Mouse (Mus musculus) olfactory bulb, adult 2 months (tissue): Measurements from ENCODE around the gene Plppr2. TPM values are rescaled to one million over a fixed set of nuclear protein-coding genes. Genes with fewer than 3 reads are reported as not detected.
A peak's percentile ranks its signal among the peaks of the same experiment; 100 is the strongest.

Source experiments
- H3K27ac ChIP-seq: fragments of 200-500 bp; 2 replicates; pipeline ENCODE4 v1.5.1; 2012; ENCODE audit warnings: low read depth, low read length; ENCODE audit not compliant: insufficient read depth
- H3K4me1 ChIP-seq: fragments of 200-500 bp; 2 replicates; pipeline ENCODE4 v1.6.1; 2012; ENCODE audit warnings: low read length; ENCODE audit not compliant: control insufficient read depth, insufficient read depth
- H3K4me3 ChIP-seq: fragments of 200-500 bp; 2 replicates; pipeline ENCODE4 v1.5.1; 2012; ENCODE audit warnings: mild to moderate bottlenecking, low read depth, low read length, moderate library complexity; ENCODE audit not compliant: insufficient read depth
- CTCF ChIP-seq: fragments of 200-500 bp; IDR thresholded peaks from 2 replicates; pipeline ENCODE4 v1.5.1; 2012; ENCODE audit warnings: low read depth, mild to moderate bottlenecking, low read length, moderate library complexity; ENCODE audit not compliant: insufficient read depth
- POLR2A ChIP-seq: fragments of 200-500 bp; IDR thresholded peaks from 2 replicates; pipeline ENCODE4 v1.6.1; 2012; ENCODE audit warnings: mild to moderate bottlenecking, low read depth, low read length, moderate library complexity; ENCODE audit not compliant: insufficient read depth
- WGBS: fragments of 180-500 bp; shearing (Covaris S2); methylation state at CpG from one replicate; pipeline ENCODE4 v1.1.7; 2018; 5-methylcytosine and 5-hydroxymethylcytosine counted together
- polyA plus RNA-seq: library from polyadenylated mRNA; stranded (reverse); fragments of >200 nt; gene quantifications from 2 replicates; pipeline ENCODE4 v1.2.4, GENCODE M21; 2012; ENCODE audit warnings: low replicate concordance; ENCODE audit not compliant: missing spikeins, insufficient read depth, insufficient read length

Plppr2 gene
- not detected in 2 replicates for polyA plus RNA-seq

DNA sequence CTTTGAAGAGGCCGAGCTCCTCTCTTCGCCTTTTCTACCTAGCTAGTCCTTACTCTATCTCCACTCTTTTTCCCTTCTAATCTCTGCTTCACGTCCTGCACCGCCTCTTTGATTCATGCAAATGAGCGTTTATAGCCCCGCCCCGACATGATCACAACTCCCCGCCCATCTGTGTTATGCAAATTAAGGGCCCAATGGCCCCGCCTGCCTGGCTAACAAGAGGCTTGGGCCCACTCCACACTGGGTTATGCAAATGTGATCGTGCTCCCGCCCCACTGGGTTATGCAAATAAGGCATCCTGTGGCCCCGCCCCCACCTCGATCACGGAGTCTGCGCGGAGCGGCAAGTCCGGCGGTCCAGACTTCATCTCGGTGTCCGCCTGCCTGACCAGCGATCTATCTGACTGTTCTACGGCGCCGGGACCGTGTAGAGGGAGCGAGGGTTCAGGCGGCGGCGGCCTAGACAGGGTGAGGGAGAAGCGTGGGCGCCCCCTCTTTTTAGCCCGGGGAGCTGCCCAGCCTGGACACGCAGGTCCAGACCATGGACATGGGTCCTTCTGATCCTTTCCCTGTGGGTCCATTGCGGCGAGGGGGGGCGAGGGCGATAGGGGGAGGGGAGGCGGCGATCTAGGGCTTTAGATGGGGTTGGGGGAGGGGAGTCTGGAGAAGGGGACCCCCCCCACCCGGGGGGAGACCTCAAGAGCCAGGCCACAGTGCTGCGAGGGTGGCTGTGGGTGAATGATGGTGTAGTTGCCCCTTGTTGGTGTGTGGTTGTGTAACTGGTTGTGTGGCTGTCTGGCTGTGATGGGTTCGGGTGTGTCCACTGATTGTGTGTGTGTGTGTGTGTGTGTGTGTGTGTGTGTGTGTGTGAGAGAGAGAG is at the start of gene Plppr2:
Plppr2 (plus strand) TSS at position 342 of the 879 bp plus-strand sequence.
- peaks cover 16% of the 10 kb centered on the region for H3K4me1 ChIP-seq
- TF ChIP-seq CTCF, result no peak
- TF ChIP-seq POLR2A, result peak; percentile 46
- peak within 1 kb of the TSS; percentile 87 for H3K4me3 ChIP-seq
- H3K27ac ChIP-seq, result peak within 1 kb of the TSS; percentile 18; the same call in 1 of the 2 replicates
- WGBS, result under 1% methylated on average over 43 of the region's 43 CpGs

DNA sequence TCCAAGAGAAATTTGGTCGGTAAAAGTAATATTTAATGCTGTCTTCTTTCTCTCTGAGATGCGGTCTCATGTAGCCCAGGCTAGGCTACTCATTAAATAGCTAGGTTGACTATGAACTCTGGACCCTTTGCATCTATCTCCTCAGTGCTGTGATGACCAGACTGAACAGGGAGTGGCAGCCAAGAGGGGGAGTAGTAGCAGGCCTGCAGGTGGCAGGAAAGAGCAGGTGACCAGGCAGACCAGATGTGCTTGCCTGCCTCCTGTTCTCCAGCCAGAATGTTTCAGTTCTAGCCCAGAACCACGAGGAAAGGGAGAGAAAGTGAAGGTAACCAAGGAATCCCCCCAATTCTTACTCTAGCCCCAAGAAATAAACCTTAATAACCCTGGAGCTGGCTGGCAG is 47.6 kb upstream of the Plppr2 start:
- no peaks in the 10 kb centered on the region for H3K4me1 ChIP-seq
- H3K4me3 ChIP-seq, result no peak overlapping the region
- 68% methylated on average over 3 of the region's 3 CpGs for WGBS
- TF ChIP-seq CTCF, result no peak
- no peak overlapping the region for H3K27ac ChIP-seq

DNA sequence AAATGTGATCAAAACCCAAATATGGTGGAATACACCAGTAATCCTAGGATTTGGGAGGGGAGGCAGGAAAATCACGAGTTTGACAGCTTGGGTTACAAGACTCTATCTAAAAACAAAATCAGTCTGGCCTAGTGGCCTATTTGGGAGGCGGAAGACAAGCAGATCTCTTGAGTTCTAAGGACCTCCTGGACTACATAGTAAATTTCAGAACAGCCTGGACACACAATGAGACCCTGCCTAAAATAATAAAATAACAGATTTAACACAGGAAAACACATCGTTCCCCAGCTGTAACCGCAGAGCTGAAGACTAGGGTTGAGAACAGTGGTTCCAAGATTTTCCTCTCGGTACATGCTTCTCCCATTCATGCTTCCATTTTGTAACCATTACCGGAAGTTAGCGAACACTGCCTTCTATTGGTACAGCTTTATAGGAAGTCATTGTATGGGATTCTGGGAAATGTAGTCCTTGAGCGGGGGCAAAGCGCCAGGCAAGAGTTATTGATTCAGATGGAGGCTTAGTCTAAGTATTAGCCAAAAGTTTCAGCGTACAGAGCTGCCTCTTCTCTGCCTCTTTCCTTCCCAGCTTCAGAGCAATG is 35.5 kb upstream of the Plppr2 start:
- Histone ChIP-seq H3K4me3 (peak overlapping the region; percentile 19), H3K27ac (no peak overlapping the region), H3K4me1 (peaks cover 2% of the 10 kb centered on the region)
- WGBS, result 12% methylated on average over 10 of the region's 10 CpGs
- TF ChIP-seq CTCF (no peak), POLR2A (no peak)

DNA sequence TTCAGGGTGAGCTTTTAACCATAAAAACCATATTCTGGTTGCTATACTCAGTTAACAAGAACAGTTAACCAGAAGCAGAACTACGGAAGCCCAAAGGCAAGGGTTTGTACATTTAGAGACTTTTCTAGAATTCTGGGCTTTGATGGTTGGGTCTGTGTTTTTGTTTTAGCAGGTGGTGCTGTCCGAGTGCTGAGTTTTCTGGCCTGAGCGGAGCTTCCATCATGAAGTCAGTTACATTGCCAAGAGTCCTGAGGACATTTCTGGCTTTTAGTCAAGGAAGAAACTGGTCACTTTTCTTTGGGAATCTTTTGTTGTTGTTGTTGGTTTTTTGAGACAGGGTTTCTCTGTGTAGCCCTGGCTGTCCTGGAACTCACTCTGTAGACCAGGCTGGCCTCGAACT is 32.8 kb upstream of the Plppr2 start:
- TF ChIP-seq POLR2A, result no peak
- no peak for TF ChIP-seq CTCF
- no peak overlapping the region for H3K4me3 ChIP-seq
- H3K4me1 ChIP-seq, result peaks cover 2% of the 10 kb centered on the region
- no peak overlapping the region for H3K27ac ChIP-seq
- 87% methylated on average over 4 of the region's 4 CpGs for WGBS

DNA sequence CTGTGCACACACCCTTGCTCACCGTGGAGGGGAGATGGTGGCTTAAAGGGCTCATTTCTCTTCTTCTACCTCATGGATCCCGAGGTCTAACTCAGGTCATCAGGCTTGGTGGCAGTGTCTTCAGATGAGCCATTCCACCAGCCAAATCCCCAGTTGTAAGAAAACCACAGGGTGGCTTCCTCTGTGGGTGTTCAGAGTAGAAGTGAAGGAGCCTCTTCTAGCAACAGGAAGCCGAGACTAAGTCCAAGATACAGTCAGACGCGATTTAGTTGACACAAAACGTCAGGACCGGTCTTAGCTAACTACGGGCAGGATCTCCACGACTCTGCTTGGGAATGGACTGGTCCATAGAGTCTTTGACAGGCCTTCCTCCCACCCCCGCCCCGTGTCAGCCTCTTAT is 28.6 kb upstream of the Plppr2 start:
- Histone ChIP-seq H3K4me3 (no peak overlapping the region), H3K27ac (no peak overlapping the region), H3K4me1 (no peaks in the 10 kb centered on the region)
- TF ChIP-seq POLR2A, result no peak
- no peak for TF ChIP-seq CTCF
- WGBS, result 79% methylated on average over 11 of the region's 11 CpGs

DNA sequence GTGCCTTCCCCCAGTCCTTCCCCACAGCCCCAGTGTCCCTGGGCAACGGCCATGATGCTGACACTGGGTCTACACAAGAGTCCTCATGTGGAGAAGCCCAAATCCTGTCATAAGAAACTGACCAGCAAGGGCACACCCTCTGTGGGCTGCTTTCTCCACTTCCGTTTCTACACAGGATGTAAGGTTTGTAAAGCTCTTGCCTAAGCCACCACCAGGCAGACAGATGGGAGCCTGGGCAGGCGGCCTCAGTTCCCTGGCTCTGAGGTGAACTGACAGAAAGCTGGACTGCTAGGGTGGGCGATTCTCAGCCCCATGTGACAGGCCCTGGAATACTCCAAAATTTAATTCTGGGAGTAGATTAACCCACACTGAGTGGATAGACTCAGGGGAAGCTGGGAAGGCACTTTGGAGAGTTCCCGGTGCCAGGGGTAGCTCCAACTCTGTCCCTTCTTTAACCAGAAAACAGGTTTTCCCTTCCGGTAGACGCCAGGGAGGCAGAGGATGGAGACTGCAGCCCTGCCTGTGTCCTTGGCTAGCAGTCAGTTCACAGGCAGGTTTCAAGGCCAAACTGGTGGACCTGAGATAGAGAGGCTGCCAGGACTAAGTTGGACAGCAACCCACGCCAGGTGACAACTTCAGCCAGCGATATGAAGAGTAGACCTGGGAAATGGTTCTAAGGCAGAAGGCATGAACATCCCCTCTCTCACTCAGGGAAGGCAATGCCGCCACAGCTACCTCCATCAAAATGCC is 27.2 kb upstream of the Plppr2 start:
- 80% methylated on average over 10 of the region's 10 CpGs for WGBS
- TF ChIP-seq POLR2A (no peak), CTCF (no peak)
- H3K27ac ChIP-seq, result no peak overlapping the region
- H3K4me1 ChIP-seq, result no peaks in the 10 kb centered on the region
- no peak overlapping the region for H3K4me3 ChIP-seq

DNA sequence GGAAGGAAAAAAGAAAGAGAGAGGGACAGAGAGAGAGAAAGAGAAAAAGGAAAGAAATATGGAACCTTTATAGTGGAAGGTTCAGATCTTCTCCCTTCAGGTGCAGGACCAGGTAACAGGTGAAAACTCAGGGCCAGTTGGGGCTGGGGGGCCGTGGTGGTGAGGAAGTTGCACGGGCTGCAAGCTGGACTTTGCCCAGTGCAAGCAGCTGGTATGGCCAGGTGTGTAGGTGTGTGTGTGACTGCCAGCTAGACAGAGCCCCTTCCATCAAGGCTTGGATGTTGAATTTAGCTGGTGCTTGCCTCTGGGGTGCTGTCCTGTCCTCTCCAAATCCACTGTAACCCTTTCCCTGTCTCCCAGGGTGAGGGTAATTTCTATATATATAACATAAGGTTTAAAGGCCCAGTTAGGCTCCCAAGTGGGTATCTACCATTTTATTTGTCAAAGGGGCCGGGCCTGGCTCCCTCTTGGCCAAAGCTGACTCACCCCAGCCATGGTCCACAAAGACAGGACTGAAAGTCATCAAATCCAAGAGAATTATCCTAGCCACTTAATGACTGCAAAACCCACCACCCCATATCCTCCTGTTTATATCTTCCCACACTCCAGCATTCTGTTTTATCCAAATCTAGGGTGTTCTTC is 19.9 kb upstream of the Plppr2 start:
- Histone ChIP-seq H3K4me1 (peaks cover 11% of the 10 kb centered on the region), H3K27ac (no peak overlapping the region), H3K4me3 (peak overlapping the region; percentile 59; the same call in 1 of the 2 replicates)
- 70% methylated on average over 3 of the region's 3 CpGs for WGBS
- TF ChIP-seq POLR2A (no peak), CTCF (no peak)

DNA sequence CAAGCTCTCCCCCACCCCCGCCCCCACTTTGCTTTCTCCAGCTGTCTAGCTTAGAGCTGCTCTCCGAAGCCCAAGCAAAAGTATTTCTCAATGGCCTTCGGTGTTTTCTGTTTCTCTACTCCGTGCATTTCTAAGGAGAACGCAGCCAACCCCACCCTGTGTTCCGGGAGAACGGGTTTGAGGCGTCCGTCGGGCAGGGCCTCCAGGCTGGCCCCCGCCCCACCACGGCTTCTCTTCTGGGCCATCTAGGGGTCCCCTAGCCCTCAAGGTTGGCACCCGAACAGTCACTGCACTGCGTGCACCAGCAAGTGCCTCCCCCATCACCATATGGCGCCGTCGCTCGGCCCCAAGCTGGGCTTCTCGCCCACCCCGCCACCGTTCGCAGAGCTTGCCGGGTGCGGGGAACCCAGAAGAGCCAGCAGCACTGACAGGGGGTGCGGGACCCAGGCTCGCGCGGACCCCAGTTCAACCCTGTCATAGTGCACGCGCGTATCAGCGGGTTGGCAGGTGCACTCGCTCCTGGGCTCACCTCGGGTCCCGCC is 19.3 kb upstream of the Plppr2 start:
- peaks cover 11% of the 10 kb centered on the region for H3K4me1 ChIP-seq
- no peak overlapping the region for H3K27ac ChIP-seq
- TF ChIP-seq CTCF, result no peak
- 2% methylated on average over 35 of the region's 35 CpGs for WGBS
- H3K4me3 ChIP-seq, result peak overlapping the region; percentile 59
